Comparison of ENCODE assay signal across 9 mouse cellular contexts in genomic region chr16:24434026-24434425, GRCm38 (mm10). TPM values are rescaled to one million over a fixed set of nuclear protein-coding genes. Genes with fewer than 3 reads are reported as not detected.
A peak's percentile ranks its signal among the peaks of the same experiment; 100 is the strongest.
DNase-seq lines count a peak whose midpoint lies in the region; ATAC-seq and TF ChIP-seq lines count a peak whose summit lies in the region.
"Had no signal": no experiment of that assay in that cellular context is flagged by ENCODE, and none has a peak within 500 bp of the region (broad histone marks: within the 10 kb centered on the region; RNA-seq: fewer than 3 reads in every experiment).

No protein-coding gene starts in this region.

- WGBS in cerebellum, adult 2 months, result 86% methylated on average over 7 of the region's 7 CpGs
- 74% methylated on average over 7 of the region's 7 CpGs for WGBS in hindbrain, embryonic 15.5 days
- 71% methylated on average over 7 of the region's 7 CpGs for WGBS in hindbrain, embryonic 11.5 days
- WGBS in neural tube, embryonic 13.5 days, result 77% methylated on average over 7 of the region's 7 CpGs

- no peak overlapping the region for H3K4me2 ChIP-seq in hindbrain, embryonic 15.5 days
- no peak overlapping the region for H3K4me2 ChIP-seq in hindbrain, embryonic 11.5 days (replicated peaks; ENCODE audit: low read depth, low read length)
- H3K4me2 ChIP-seq in neural tube, embryonic 13.5 days, result no peak overlapping the region

- H3K36me3 ChIP-seq in hindbrain, embryonic 15.5 days, result no peaks in the 10 kb centered on the region
- H3K36me3 ChIP-seq in hindbrain, embryonic 11.5 days (ENCODE audit: control insufficient read depth, insufficient read depth, low read length), result no peaks in the 10 kb centered on the region
- H3K36me3 ChIP-seq in neural tube, embryonic 13.5 days, result no peaks in the 10 kb centered on the region

- no peak for TF ChIP-seq CTCF in cerebellum, adult 2 months (IDR thresholded peaks at IDR 0.05; ENCODE audit: borderline replicate concordance, insufficient read depth, low read depth, low read length)

- peaks cover 49% of the 10 kb centered on the region for H3K4me1 ChIP-seq in cerebellum, adult 2 months (ENCODE audit: control insufficient read depth, insufficient read depth, low read length)
- H3K4me1 ChIP-seq in hindbrain, embryonic 15.5 days (replicated peaks), result peaks cover 22% of the 10 kb centered on the region
- peaks cover 2% of the 10 kb centered on the region; the same call in 1 of the 2 replicates for H3K4me1 ChIP-seq in hindbrain, embryonic 11.5 days (replicated peaks; ENCODE audit: control insufficient read depth, insufficient read depth, low read length)
- H3K4me1 ChIP-seq in neural tube, embryonic 13.5 days (replicated peaks), result peaks cover 35% of the 10 kb centered on the region

- ATAC-seq in hindbrain, embryonic 15.5 days (ENCODE audit: low FRiP score, low read depth), result no peak
- no peak for ATAC-seq in hindbrain, embryonic 11.5 days (ENCODE audit: low FRiP score)
- ATAC-seq in neural tube, embryonic 13.5 days (ENCODE audit: low read depth), result no peak

- H3K27ac ChIP-seq in cerebellum, adult 2 months (ENCODE audit: insufficient read depth, low read length), result peak overlapping the region; percentile 81
- H3K27ac ChIP-seq in hindbrain, embryonic 15.5 days (replicated peaks), result peak overlapping the region; percentile 63
- H3K27ac ChIP-seq in hindbrain, embryonic 11.5 days (ENCODE audit: low read depth, low read length), result no peak overlapping the region
- H3K27ac ChIP-seq in neural tube, embryonic 13.5 days (replicated peaks), result peak overlapping the region; percentile 47

- no peak overlapping the region for H3K9ac ChIP-seq in hindbrain, embryonic 15.5 days
- no peak overlapping the region for H3K9ac ChIP-seq in hindbrain, embryonic 11.5 days (ENCODE audit: low read depth, low read length)
- no peak overlapping the region for H3K9ac ChIP-seq in neural tube, embryonic 13.5 days

- no peaks in the 10 kb centered on the region for H3K9me3 ChIP-seq in hindbrain, embryonic 15.5 days
- H3K9me3 ChIP-seq in hindbrain, embryonic 11.5 days (ENCODE audit: control insufficient read depth, low read length), result no peaks in the 10 kb centered on the region
- H3K9me3 ChIP-seq in neural tube, embryonic 13.5 days, result no peaks in the 10 kb centered on the region

- DNase-seq in cerebellum, adult 2 months, result no peak
- no peak for DNase-seq in cerebellum, adult 11-12 months
- no peak for DNase-seq in hindbrain, embryonic 11.5 days (ENCODE audit: low spot score)
- DNase-seq in neural tube, embryonic 10.5 days (ENCODE audit: extremely low spot score, low spot score), result no peak
- peak; percentile 70 for DNase-seq in yolk sac, embryonic 10.5 days (ENCODE audit: low spot score)
- DNase-seq in right cerebral cortex, adult 18-20 months, result no peak

- H3K4me3 ChIP-seq in cerebellum, adult 2 months (replicated peaks; ENCODE audit: insufficient read depth, low read depth, low read length), result no peak overlapping the region
- H3K4me3 ChIP-seq in hindbrain, embryonic 15.5 days, result no peak overlapping the region
- H3K4me3 ChIP-seq in hindbrain, embryonic 11.5 days (ENCODE audit: low read depth, low read length), result no peak overlapping the region
- no peak overlapping the region for H3K4me3 ChIP-seq in neural tube, embryonic 13.5 days

- H3K27me3 ChIP-seq in cerebellum, adult 2 months (ENCODE audit: control insufficient read depth, insufficient read depth, low read length), result no peaks in the 10 kb centered on the region
- H3K27me3 ChIP-seq in hindbrain, embryonic 15.5 days, result no peaks in the 10 kb centered on the region
- H3K27me3 ChIP-seq in hindbrain, embryonic 11.5 days (ENCODE audit: control insufficient read depth, insufficient read depth, low read length), result no peaks in the 10 kb centered on the region
- no peaks in the 10 kb centered on the region for H3K27me3 ChIP-seq in neural tube, embryonic 13.5 days
- H3K27me3 ChIP-seq: Patski had no signal

- TF ChIP-seq POLR2A in cerebellum, adult 2 months (IDR thresholded peaks at IDR 0.05; ENCODE audit: borderline replicate concordance, insufficient read depth, low read length), result no peak

RNA-seq across cellular contexts. Expression of gene Lpp, which starts 40.7 kb away (rescaled TPM):
- polyA plus RNA-seq in cerebellum, adult 2 months (2012; rRNA removed), result 8.1 and 9.3 TPM in 2 replicates
- 11.4 and 11.5 TPM in 2 replicates for polyA plus RNA-seq in hindbrain, embryonic 15.5 days (2015; fragmentation: Nextera tagmentation; extraction: Ambion mirVana)
- 19.6 and 25.1 TPM in 2 replicates for polyA plus RNA-seq in hindbrain, embryonic 11.5 days (2014; fragmentation: Nextera tagmentation; extraction: Ambion mirVana)
- polyA plus RNA-seq in neural tube, embryonic 13.5 days (2015; fragmentation: Nextera tagmentation; extraction: Ambion mirVana), result 13.3 and 15.0 TPM in 2 replicates
